Mouse (Mus musculus) G1E-ER4 (cell line): ENCODE data around the gene Anapc13. TPM values are rescaled to one million over a fixed set of nuclear protein-coding genes. Genes with fewer than 3 reads are reported as not detected.

Experiments used
- GATA1 ChIP-seq: IDR thresholded peaks from one replicate; pipeline ENCODE4 v1.8.0; 2012; ENCODE audit warnings: low read length, inconsistent platforms
- polyA plus RNA-seq: library from polyadenylated mRNA; stranded (reverse); fragments of >175 nt; gene quantifications from 2 replicates; pipeline ENCODE4 v1.2.3, GENCODE M21; 2012

The Anapc13 gene
- polyA plus RNA-seq, 1 experiment: 48.4 TPM

GRCm38 (mm10) chr9:102647010-102647409 is 20.9 kb downstream of the Anapc13 start:
- no peak for TF ChIP-seq GATA1

GRCm38 (mm10) chr9:102649917-102650527 is 23.9 kb downstream of the Anapc13 start:
- no peak for TF ChIP-seq GATA1

- no peak for TF ChIP-seq GATA1
Observed at GRCm38 (mm10) chr9:102650637-102651036, 24.5 kb downstream of the Anapc13 start.

- no peak for TF ChIP-seq GATA1
Observed at GRCm38 (mm10) chr9:102651199-102651720, 25.2 kb downstream of the Anapc13 start.

- no peak for TF ChIP-seq GATA1
Observed at GRCm38 (mm10) chr9:102656355-102657095, 30.4 kb downstream of the Anapc13 start.

GRCm38 (mm10) chr9:102668115-102668514 is 42.0 kb downstream of the Anapc13 start:
- no peak for TF ChIP-seq GATA1

- TF ChIP-seq GATA1: no peak
Observed at GRCm38 (mm10) chr9:102668906-102669305, 42.8 kb downstream of the Anapc13 start.

GRCm38 (mm10) chr9:102673381-102673780 is 47.3 kb downstream of the Anapc13 start:
- no peak for TF ChIP-seq GATA1

- TF ChIP-seq GATA1: no peak
Observed at GRCm38 (mm10) chr9:102675922-102676321, 49.8 kb downstream of the Anapc13 start.

- no peak for TF ChIP-seq GATA1
Observed at GRCm38 (mm10) chr9:102681470-102681869, 55.4 kb downstream of the Anapc13 start.

Other genes starting within 250 kb of the Anapc13 start
- not detected in 2 replicates for gene Ky, start 120.5 kb upstream of the Anapc13 start, polyA plus RNA-seq
- 9.8 and 11.7 TPM in 2 replicates for gene Cep63, start 238 bp downstream of the Anapc13 start, polyA plus RNA-seq
- not detected in 2 replicates for gene Amotl2, start 90.4 kb downstream of the Anapc13 start, polyA plus RNA-seq
- 10.5 and 17.0 TPM in 2 replicates for gene Ryk, start 208.6 kb downstream of the Anapc13 start, polyA plus RNA-seq